Comparison of ENCODE assay signal across 21 mouse cellular contexts in genomic region chr8:89139876-89140275, GRCm38 (mm10).
"Had no signal": no experiment of that assay in that cellular context is flagged by ENCODE, and none has a peak within 500 bp of the region (broad histone marks: within the 10 kb centered on the region; RNA-seq: fewer than 3 reads in every experiment).

No protein-coding gene starts in this region.

- H3K9ac ChIP-seq: limb, embryonic 13.5 days; liver, embryonic 14.5 days; liver, postnatal 0 days; lung, embryonic 14.5 days; midbrain, embryonic 12.5 days; midbrain, embryonic 15.5 days; neural tube, embryonic 12.5 days; stomach, embryonic 15.5 days had no signal

- DNase-seq: layer of hippocampus, adult 9-11 months; liver, postnatal 0 days; lung, embryonic 14.5 days; retina, postnatal 1 day; right cerebral cortex, postnatal 25 days; spleen, adult 18-20 months; thymus, postnatal 25 days had no signal

- H3K36me3 ChIP-seq: limb, embryonic 10.5 days; limb, embryonic 13.5 days; midbrain, embryonic 12.5 days; midbrain, embryonic 15.5 days; neural tube, embryonic 12.5 days; stomach, embryonic 15.5 days had no signal

- H3K9me3 ChIP-seq: limb, embryonic 10.5 days; limb, embryonic 13.5 days; midbrain, embryonic 12.5 days; midbrain, embryonic 15.5 days; neural tube, embryonic 12.5 days; stomach, embryonic 15.5 days had no signal

- H3K4me2 ChIP-seq: limb, embryonic 13.5 days; liver, embryonic 11.5 days; lung, embryonic 14.5 days; midbrain, embryonic 12.5 days; midbrain, embryonic 15.5 days; neural tube, embryonic 12.5 days; stomach, embryonic 15.5 days had no signal

- ATAC-seq: hindbrain, postnatal 0 days; inflammation-experienced regulatory T-cells, adult 6 months; intestine, embryonic 16.5 days; liver, postnatal 0 days; lung, postnatal 0 days; midbrain, embryonic 15.5 days had no signal

- H3K4me1 ChIP-seq: limb, embryonic 13.5 days; midbrain, embryonic 15.5 days had no signal

- H3K4me3 ChIP-seq: layer of hippocampus, adult 2 months; limb, embryonic 10.5 days; limb, embryonic 13.5 days; midbrain, embryonic 12.5 days; midbrain, embryonic 15.5 days; neural tube, embryonic 12.5 days; stomach, embryonic 15.5 days had no signal

- H3K27ac ChIP-seq: hindbrain, postnatal 0 days; layer of hippocampus, adult 2 months; limb, embryonic 10.5 days; limb, embryonic 13.5 days; liver, embryonic 14.5 days; macrophage; midbrain, embryonic 12.5 days; midbrain, embryonic 15.5 days; neural tube, embryonic 12.5 days; stomach, embryonic 15.5 days had no signal

- H3K27me3 ChIP-seq: midbrain, embryonic 12.5 days; midbrain, embryonic 15.5 days had no signal
